Mouse (Mus musculus) kidney, embryonic 16.5 days (tissue): ENCODE results near the gene Umod. TPM values are rescaled to one million over a fixed set of nuclear protein-coding genes. Genes with fewer than 3 reads are reported as not detected.

Experiments
- ATAC-seq: fragments of 200-750 bp; cut with Nextera tagmentation; 2 replicates; pipeline ENCODE4 v1.8.0; 2017; ENCODE audit warnings: moderate TSS enrichment; ENCODE audit not compliant: low FRiP score, low TSS enrichment
- H3K27ac ChIP-seq: fragments of 300-500 bp; sonication (generic); 2 replicates; pipeline ENCODE4 v1.5.1; 2014; ENCODE audit warnings: low read length
- H3K27me3 ChIP-seq: fragments of 300-500 bp; sonication (generic); 2 replicates; pipeline ENCODE4 v1.6.1; 2014; ENCODE audit warnings: low read length, control low read depth, mixed read lengths; ENCODE audit not compliant: insufficient read depth
- H3K36me3 ChIP-seq: fragments of 300-500 bp; sonication (generic); 2 replicates; pipeline ENCODE4 v1.6.1; 2014; ENCODE audit warnings: low read length, control low read depth, mixed read lengths; ENCODE audit not compliant: insufficient read depth
- H3K4me1 ChIP-seq: fragments of 300-500 bp; sonication (generic); 2 replicates; pipeline ENCODE4 v1.6.1; 2014; ENCODE audit warnings: low read length, control low read depth, mixed read lengths; ENCODE audit not compliant: insufficient read depth
- H3K4me2 ChIP-seq: fragments of 300-500 bp; sonication (generic); replicated peaks from 2 replicates; pipeline ENCODE4 v1.6.1; 2014; ENCODE audit warnings: low read depth, low read length
- H3K4me3 ChIP-seq: fragments of 300-500 bp; sonication (generic); 2 replicates; pipeline ENCODE4 v1.5.1; 2014; ENCODE audit warnings: mild to moderate bottlenecking, low read length
- H3K9ac ChIP-seq: fragments of 300-500 bp; sonication (generic); replicated peaks from 2 replicates; pipeline ENCODE4 v1.6.1; 2014; ENCODE audit warnings: low read length
- H3K9me3 ChIP-seq: fragments of 300-500 bp; sonication (generic); 2 replicates; pipeline ENCODE4 v1.6.1; 2016; ENCODE audit warnings: low read length, control low read depth
- WGBS: fragments of 180-500 bp; shearing (Covaris S2); extraction: QIAGEN DNeasy Blood & Tissue Kit; methylation state at CpG from one replicate; pipeline ENCODE4 v1.1.7; 2014; 5-methylcytosine and 5-hydroxymethylcytosine counted together
- polyA plus RNA-seq: library from polyadenylated mRNA; unstranded; fragments of >200 nt; fragmentation: Nextera tagmentation; extraction: Ambion mirVana; gene quantifications from 2 replicates; pipeline ENCODE4 v1.2.1, GENCODE M21; 2015

The Umod gene
- polyA plus RNA-seq, 1 experiment from 2014 or later: 10.0 TPM

DNA sequence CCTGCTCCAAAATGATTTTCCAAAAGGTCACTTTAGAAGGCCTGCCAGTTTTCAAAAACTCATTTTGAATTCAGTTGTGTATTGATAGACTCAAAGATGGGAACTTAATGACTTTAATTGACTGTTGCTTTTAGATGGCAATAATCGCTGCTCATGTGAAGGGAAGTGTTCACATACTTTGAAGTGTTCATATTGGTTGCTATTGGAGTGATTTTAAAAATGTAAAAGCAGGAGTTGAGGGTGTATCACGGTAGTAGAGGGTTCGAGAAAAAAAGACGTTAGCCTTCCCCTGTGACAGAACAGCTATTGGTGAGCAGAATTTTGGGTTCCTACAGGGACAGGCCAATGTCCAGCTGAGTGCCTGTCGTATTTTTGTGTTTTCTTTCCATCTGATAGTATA is 40.1 kb upstream of the Umod start, which contains the start of gene Acsm5:
TSS of gene Acsm5 (plus strand) at position 301 of the 400 bp plus-strand sequence.
- H3K27me3 ChIP-seq: no peaks in the 10 kb centered on the region
- H3K4me2 ChIP-seq: no peak within 1 kb of the TSS
- no peak for ATAC-seq
- H3K9ac ChIP-seq: no peak within 1 kb of the TSS
- no peaks in the 10 kb centered on the region for H3K9me3 ChIP-seq
- 73% methylated on average over 5 of the region's 5 CpGs for WGBS
- H3K36me3 ChIP-seq: no peaks in the 10 kb centered on the region
- no peaks in the 10 kb centered on the region for H3K4me1 ChIP-seq
- no peak within 1 kb of the TSS for H3K27ac ChIP-seq
- no peak within 1 kb of the TSS for H3K4me3 ChIP-seq

- H3K36me3 ChIP-seq: no peaks in the 10 kb centered on the region
- no peak overlapping the region for H3K27ac ChIP-seq
- H3K4me1 ChIP-seq: no peaks in the 10 kb centered on the region
- H3K4me3 ChIP-seq: no peak overlapping the region
- no peak overlapping the region for H3K4me2 ChIP-seq
- no peaks in the 10 kb centered on the region for H3K27me3 ChIP-seq
- H3K9ac ChIP-seq: no peak overlapping the region
- ATAC-seq: no peak
- WGBS: 78% methylated on average over 7 of the region's 7 CpGs
- H3K9me3 ChIP-seq: no peaks in the 10 kb centered on the region
Measured at GRCm38 (mm10) chr7:119516272-119516558, 37.1 kb upstream of the Umod start.

DNA sequence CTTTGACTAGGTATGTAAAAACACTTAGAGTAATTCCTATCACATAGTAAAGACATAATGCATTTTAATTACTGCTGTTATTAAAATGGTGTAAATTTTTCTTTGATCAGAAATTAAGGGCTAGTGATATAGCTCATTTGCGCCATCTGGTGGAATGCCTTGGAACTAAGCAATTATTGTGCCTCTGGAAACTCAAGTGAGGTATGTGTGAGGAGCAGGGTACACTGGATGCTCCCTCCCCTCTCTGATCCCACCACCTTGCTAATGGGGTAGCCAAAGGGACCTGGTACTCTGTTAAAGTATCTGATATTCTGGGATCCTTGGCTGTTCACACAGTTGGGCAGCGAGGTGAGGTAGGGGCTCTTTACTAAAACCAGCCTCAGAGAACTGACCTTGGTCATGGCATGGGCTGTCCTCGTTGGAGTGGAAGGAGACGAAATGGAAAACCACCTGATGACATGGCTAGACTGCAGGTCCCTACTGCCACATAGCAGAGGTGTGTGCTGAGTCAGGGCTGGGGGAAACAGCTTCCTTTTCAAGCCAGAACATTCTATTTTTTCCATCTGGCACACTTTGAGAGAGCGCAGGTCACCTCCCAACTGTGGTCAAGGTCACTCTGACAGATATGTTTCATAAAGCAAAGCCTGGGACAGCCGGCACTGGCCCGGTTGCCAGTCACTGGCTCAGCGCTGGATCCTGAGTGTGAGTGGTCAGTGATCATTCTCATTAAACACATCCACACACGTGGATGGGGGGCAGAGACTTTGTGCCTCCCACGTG is 36.6 kb upstream of the Umod start:
- H3K4me1 ChIP-seq: no peaks in the 10 kb centered on the region
- WGBS: 65% methylated on average over 10 of the region's 10 CpGs
- no peaks in the 10 kb centered on the region for H3K27me3 ChIP-seq
- no peaks in the 10 kb centered on the region for H3K36me3 ChIP-seq
- H3K9me3 ChIP-seq: no peaks in the 10 kb centered on the region
- no peak for ATAC-seq
- no peak overlapping the region for H3K27ac ChIP-seq
- H3K4me3 ChIP-seq: no peak overlapping the region
- H3K4me2 ChIP-seq: no peak overlapping the region
- no peak overlapping the region for H3K9ac ChIP-seq

- Histone ChIP-seq H3K36me3 (no peaks in the 10 kb centered on the region), H3K4me3 (no peak overlapping the region), H3K27ac (no peak overlapping the region), H3K9ac (no peak overlapping the region), H3K4me1 (no peaks in the 10 kb centered on the region), H3K9me3 (no peaks in the 10 kb centered on the region), H3K4me2 (no peak overlapping the region), H3K27me3 (no peaks in the 10 kb centered on the region)
- peak; percentile 70 for ATAC-seq
- 21% methylated on average over 7 of the region's 7 CpGs for WGBS
Measured at GRCm38 (mm10) chr7:119513056-119513455, 34.0 kb upstream of the Umod start.

- Histone ChIP-seq H3K4me1 (no peaks in the 10 kb centered on the region), H3K9me3 (no peaks in the 10 kb centered on the region), H3K27ac (peak overlapping the region; percentile 47; the same call in 1 of the 2 replicates), H3K27me3 (no peaks in the 10 kb centered on the region), H3K4me2 (no peak overlapping the region), H3K36me3 (no peaks in the 10 kb centered on the region), H3K9ac (no peak overlapping the region), H3K4me3 (no peak overlapping the region)
- ATAC-seq: peak; percentile 93
- WGBS: 62% methylated on average over 4 of the region's 4 CpGs
Measured at GRCm38 (mm10) chr7:119511143-119511542, 32.1 kb upstream of the Umod start.

DNA sequence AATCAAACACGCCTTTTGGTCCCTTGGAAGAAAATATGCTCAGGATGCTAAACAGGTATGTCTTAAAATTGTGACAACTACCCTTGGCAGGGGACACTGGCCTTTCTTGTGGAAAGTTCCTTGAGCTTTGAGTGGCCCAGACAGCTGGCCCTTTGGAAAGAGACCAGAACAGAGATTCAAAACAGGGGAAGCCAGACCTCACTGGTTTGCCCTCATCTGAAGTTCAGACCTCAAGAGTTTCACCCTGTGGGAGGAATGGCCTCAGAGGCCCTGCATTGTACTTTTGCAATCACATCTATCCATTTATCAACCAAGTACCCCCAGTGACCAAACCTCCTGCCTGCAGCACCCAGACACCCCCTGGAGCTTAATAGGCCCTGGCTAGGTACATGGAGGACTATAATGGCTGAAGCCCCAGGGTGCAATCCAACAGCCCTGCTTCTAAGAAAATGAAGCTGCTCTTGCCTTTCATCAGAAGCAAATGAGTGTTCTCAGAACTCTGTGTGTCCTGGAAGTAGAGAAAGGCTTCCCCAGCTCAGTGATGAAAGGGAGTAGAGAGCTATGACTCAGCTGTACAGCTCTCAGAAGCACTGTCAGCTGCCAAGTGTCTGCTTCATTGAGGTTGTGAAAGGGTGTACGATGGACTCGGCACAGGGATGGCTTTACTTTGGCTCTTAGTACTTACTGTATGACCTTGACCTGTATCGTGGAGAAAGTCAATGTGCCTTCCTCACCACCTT is 11.1 kb upstream of the Umod start:
- Histone ChIP-seq H3K27me3 (no peaks in the 10 kb centered on the region), H3K4me2 (no peak overlapping the region), H3K27ac (no peak overlapping the region), H3K4me1 (no peaks in the 10 kb centered on the region), H3K36me3 (no peaks in the 10 kb centered on the region), H3K9ac (no peak overlapping the region), H3K4me3 (no peak overlapping the region), H3K9me3 (no peaks in the 10 kb centered on the region)
- WGBS: 78% methylated on average over 4 of the region's 4 CpGs
- ATAC-seq: no peak

DNA sequence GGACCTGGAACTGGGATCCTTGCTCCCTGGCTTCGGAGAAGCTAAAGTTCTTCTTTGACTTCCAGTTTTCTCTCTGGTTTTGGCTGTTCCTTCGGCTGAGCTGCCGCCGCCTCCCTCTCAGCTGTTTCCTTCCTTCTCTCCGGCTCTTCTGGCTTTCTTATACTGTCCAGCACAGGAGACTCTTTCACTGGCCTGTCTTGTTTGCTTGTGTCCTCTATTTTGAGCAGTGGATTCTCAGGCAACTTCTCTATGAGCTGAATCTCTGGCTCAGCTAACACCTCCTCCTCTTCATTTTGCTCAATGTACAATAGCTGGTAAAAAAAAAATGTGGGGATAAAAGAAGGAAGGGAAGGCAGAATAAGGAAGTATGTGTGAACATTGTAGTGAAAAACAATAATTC is 7.6 kb upstream of the Umod start:
- Histone ChIP-seq H3K9ac (no peak overlapping the region), H3K27ac (no peak overlapping the region), H3K4me3 (no peak overlapping the region), H3K4me1 (no peaks in the 10 kb centered on the region), H3K27me3 (no peaks in the 10 kb centered on the region), H3K4me2 (no peak overlapping the region), H3K36me3 (no peaks in the 10 kb centered on the region), H3K9me3 (no peaks in the 10 kb centered on the region)
- 84% methylated on average over 5 of the region's 5 CpGs for WGBS
- no peak for ATAC-seq

- no peak overlapping the region for H3K4me3 ChIP-seq
- no peak for ATAC-seq
- H3K36me3 ChIP-seq: no peaks in the 10 kb centered on the region
- peaks cover 3% of the 10 kb centered on the region; the same call in 1 of the 2 replicates for H3K4me1 ChIP-seq
- WGBS: 86% methylated on average over 4 of the region's 4 CpGs
- H3K27ac ChIP-seq: no peak overlapping the region
- H3K9me3 ChIP-seq: no peaks in the 10 kb centered on the region
- H3K27me3 ChIP-seq: no peaks in the 10 kb centered on the region
- no peak overlapping the region for H3K4me2 ChIP-seq
- H3K9ac ChIP-seq: no peak overlapping the region
Measured at GRCm38 (mm10) chr7:119484154-119484553, 5.1 kb upstream of the Umod start.

- Histone ChIP-seq H3K9me3 (no peaks in the 10 kb centered on the region), H3K27me3 (no peaks in the 10 kb centered on the region), H3K4me1 (peaks cover 7% of the 10 kb centered on the region; the same call in 1 of the 2 replicates), H3K4me3 (no peak overlapping the region), H3K4me2 (0 out of 2 replicates have a peak overlapping the region, but pooled peaks have one; percentile 10), H3K9ac (no peak overlapping the region), H3K36me3 (no peaks in the 10 kb centered on the region), H3K27ac (no peak overlapping the region)
- WGBS: 52% methylated on average over 33 of the region's 33 CpGs
- peak; percentile 95 for ATAC-seq
Measured at GRCm38 (mm10) chr7:119476500-119477389, 2.3 kb downstream of the Umod start.
